Mouse (Mus musculus) heart, embryonic 14.5 days (tissue): ENCODE results near the gene Tmem254c. TPM values are rescaled to one million over a fixed set of nuclear protein-coding genes. Genes with fewer than 3 reads are reported as not detected.
"Not testable (repeated sequence)": the region's sequence is repeated elsewhere in the genome, so short reads cannot be mapped to it uniquely, and the experiment has no call there.

ENCODE experiments used
- ATAC-seq: fragments of 200-750 bp; cut with Nextera tagmentation; 2 replicates; pipeline ENCODE4 v1.8.0; 2017; ENCODE audit warnings: low read depth, moderate TSS enrichment; ENCODE audit not compliant: insufficient number of reproducible peaks, insufficient read depth, low FRiP score
- H3K27ac ChIP-seq, 2 experiments: fragments of 200-500 bp in 1 of 2; fragments of 300-500 bp in 1 of 2; sonication (generic) in 1 of 2; replicated peaks in 1 of 2; 2 replicates each; pipeline ENCODE4 v1.5.1; 2012 to 2014; ENCODE audit warnings: low read depth in 2 of 2, low read length in 2 of 2, control low read depth in 1 of 2, mild to moderate bottlenecking in 1 of 2, mixed read lengths in 1 of 2; ENCODE audit not compliant: control insufficient read depth in 1 of 2, insufficient read depth in 1 of 2
- H3K27me3 ChIP-seq: fragments of 300-500 bp; sonication (generic); 2 replicates; pipeline ENCODE4 v1.6.1; 2014; ENCODE audit warnings: mild to moderate bottlenecking, low read length, control low read depth; ENCODE audit not compliant: control insufficient read depth, insufficient read depth
- H3K36me3 ChIP-seq: fragments of 300-500 bp; sonication (generic); 2 replicates; pipeline ENCODE4 v1.6.1; 2014; ENCODE audit warnings: mild to moderate bottlenecking, control low read depth, low read length, mixed read lengths; ENCODE audit not compliant: control insufficient read depth, insufficient read depth
- H3K4me1 ChIP-seq, 2 experiments: fragments of 200-500 bp in 1 of 2; fragments of 300-500 bp in 1 of 2; sonication (generic) in 1 of 2; 2 replicates each; pipeline ENCODE4 v1.6.1; 2012 to 2014; ENCODE audit warnings: low read length in 2 of 2, control low read depth in 1 of 2, mixed read lengths in 1 of 2; ENCODE audit not compliant: control insufficient read depth in 2 of 2, insufficient read depth in 2 of 2
- H3K4me2 ChIP-seq: fragments of 300-500 bp; sonication (generic); 2 replicates; pipeline ENCODE4 v1.6.1; 2014; ENCODE audit warnings: mild to moderate bottlenecking, low read length
- H3K4me3 ChIP-seq, 2 experiments: fragments of 200-500 bp in 1 of 2; fragments of 300-500 bp in 1 of 2; sonication (generic) in 1 of 2; 2 replicates each; pipeline ENCODE4 v1.5.1; 2012 to 2014; ENCODE audit warnings: low read length in 2 of 2, mild to moderate bottlenecking in 2 of 2, control low read depth in 1 of 2, low read depth in 1 of 2, moderate library complexity in 1 of 2; ENCODE audit not compliant: control insufficient read depth in 1 of 2, insufficient read depth in 1 of 2
- H3K9ac ChIP-seq: fragments of 300-500 bp; sonication (generic); 2 replicates; pipeline ENCODE4 v1.6.1; 2014; ENCODE audit warnings: mild to moderate bottlenecking, low read length
- H3K9me3 ChIP-seq: fragments of 300-500 bp; sonication (generic); 2 replicates; pipeline ENCODE4 v1.6.1; 2016; ENCODE audit warnings: low read length, control low read depth; ENCODE audit not compliant: control insufficient read depth
- whole genome bisulfite sequencing: fragments of 180-500 bp; shearing (Covaris S2); extraction: QIAGEN DNeasy Blood & Tissue Kit; methylation state at CpG from one replicate; pipeline ENCODE4 v1.1.7; 2014; 5-methylcytosine and 5-hydroxymethylcytosine counted together
- polyA plus RNA-seq: library from polyadenylated mRNA; unstranded; fragments of >200 nt; fragmentation: Nextera tagmentation; extraction: Ambion mirVana; gene quantifications from 2 replicates; pipeline ENCODE4 v1.2.1, GENCODE M21; 2014

Tmem254c gene
- polyA plus RNA-seq, 1 experiment from 2014 or later, result 29.2 TPM

DNA sequence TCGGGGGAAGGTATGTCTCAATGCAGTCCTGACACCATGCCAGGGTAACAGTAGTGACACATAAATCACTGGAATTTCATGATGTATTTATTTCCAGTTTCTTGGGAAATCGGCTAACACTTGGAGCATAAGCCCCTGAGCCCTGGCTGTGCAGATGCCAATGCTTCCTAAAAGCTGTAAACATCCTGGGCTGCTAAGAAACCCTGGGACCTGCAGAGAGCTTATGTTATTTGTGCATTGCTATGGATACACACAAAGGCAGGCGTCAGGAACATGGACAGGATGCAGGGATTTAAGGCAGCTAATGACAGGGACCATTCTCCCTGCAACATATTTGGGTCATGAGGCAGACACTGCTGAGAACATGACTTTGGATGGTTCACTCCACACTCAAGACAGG, 9.0 kb downstream of the Tmem254c start:
- WGBS, result no CpG with 5 or more reads among the region's 3 CpGs

GRCm38 (mm10) chr14:26048767-26049166, 18.4 kb downstream of the Tmem254c start:
- not testable (repeated sequence) for H3K9ac ChIP-seq, H3K27ac ChIP-seq, H3K4me2 ChIP-seq, H3K9me3 ChIP-seq, H3K27me3 ChIP-seq, H3K4me1 ChIP-seq, ATAC-seq, H3K36me3 ChIP-seq, H3K4me3 ChIP-seq
- no CpG with 5 or more reads among the region's 9 CpGs for WGBS

More for the DNA sequence above, 9.0 kb downstream of the Tmem254c start:
- H3K27ac ChIP-seq, H3K4me1 ChIP-seq, H3K4me2 ChIP-seq, H3K4me3 ChIP-seq, H3K27me3 ChIP-seq, H3K9me3 ChIP-seq, H3K9ac ChIP-seq, H3K36me3 ChIP-seq, ATAC-seq: not testable (repeated sequence)

- not testable (repeated sequence) for H3K27me3 ChIP-seq, ATAC-seq, H3K4me2 ChIP-seq, H3K4me3 ChIP-seq, H3K9ac ChIP-seq, H3K9me3 ChIP-seq, H3K36me3 ChIP-seq, H3K27ac ChIP-seq, H3K4me1 ChIP-seq
- no CpG with 5 or more reads among the region's 8 CpGs for WGBS
These were observed 20.1 kb downstream of the Tmem254c start for GRCm38 (mm10) chr14:26047026-26047425.

- H3K27ac ChIP-seq, H3K4me3 ChIP-seq, ATAC-seq, H3K4me1 ChIP-seq, H3K4me2 ChIP-seq, H3K36me3 ChIP-seq, H3K27me3 ChIP-seq, H3K9ac ChIP-seq, H3K9me3 ChIP-seq: not testable (repeated sequence)
- WGBS, result no CpG with 5 or more reads among the region's 5 CpGs
These were observed 22.1 kb downstream of the Tmem254c start for GRCm38 (mm10) chr14:26045007-26045406.

DNA sequence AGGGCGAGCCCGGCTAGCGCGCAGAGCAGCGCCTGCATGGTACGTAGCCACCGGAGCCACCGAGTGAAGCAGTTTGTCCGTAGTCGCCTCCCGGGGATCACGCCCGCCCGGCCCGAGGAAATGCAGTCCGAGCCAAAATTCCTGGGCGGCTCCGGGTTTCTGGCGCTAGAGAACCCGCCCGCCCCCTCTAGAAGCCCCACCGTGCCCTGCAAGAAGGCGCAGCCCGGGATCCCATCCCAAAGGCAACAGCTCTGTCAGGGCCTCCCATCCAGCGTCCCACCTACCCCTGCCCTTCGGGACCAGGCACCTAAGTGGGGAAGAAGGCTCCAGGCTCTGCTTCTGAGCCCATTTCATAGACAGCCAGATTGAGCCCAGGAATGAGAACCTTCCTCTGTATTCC, 24.5 kb downstream of the Tmem254c start, which contains the start of gene Gm9780:
Gene Gm9780 (minus strand): TSS at position 101 of the 400 bp plus-strand sequence.
- not testable (repeated sequence) for H3K9me3 ChIP-seq, H3K4me2 ChIP-seq, H3K27ac ChIP-seq, H3K27me3 ChIP-seq, H3K36me3 ChIP-seq, H3K4me3 ChIP-seq, H3K9ac ChIP-seq, H3K4me1 ChIP-seq, ATAC-seq
- no CpG with 5 or more reads among the region's 26 CpGs for WGBS

- H3K4me1 ChIP-seq, H3K27ac ChIP-seq, H3K4me2 ChIP-seq, H3K4me3 ChIP-seq, H3K27me3 ChIP-seq, H3K9ac ChIP-seq, H3K36me3 ChIP-seq, ATAC-seq, H3K9me3 ChIP-seq: not testable (repeated sequence)
- WGBS, result no CpG with 5 or more reads among the region's 6 CpGs
These were observed 31.7 kb downstream of the Tmem254c start for GRCm38 (mm10) chr14:26035439-26035838.

DNA sequence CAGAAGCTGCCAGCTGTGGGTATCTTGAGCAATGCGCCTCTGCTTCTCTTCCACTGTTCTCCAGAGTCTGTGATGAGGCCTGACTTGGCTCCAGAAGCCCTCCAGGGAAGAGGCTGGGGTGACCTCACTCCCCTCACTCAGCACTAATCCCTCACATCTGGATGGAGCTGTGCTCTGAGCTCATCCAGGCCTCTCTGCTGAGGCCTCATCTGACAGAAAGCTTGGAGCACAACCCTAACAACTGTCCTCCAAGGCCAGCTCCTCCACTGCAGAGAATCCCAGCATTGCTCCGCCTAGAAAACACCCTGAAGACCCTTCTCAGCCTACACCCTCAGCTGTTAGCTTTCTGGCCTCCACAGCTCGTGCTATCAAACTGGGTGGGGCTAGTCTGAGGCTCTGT, 32.8 kb downstream of the Tmem254c start:
- not testable (repeated sequence) for H3K27me3 ChIP-seq, H3K4me2 ChIP-seq, H3K9ac ChIP-seq, H3K9me3 ChIP-seq, H3K4me1 ChIP-seq, H3K27ac ChIP-seq, ATAC-seq, H3K4me3 ChIP-seq, H3K36me3 ChIP-seq
- no CpG with 5 or more reads among the region's 3 CpGs for WGBS

GRCm38 (mm10) chr14:26025653-26026052, 41.5 kb downstream of the Tmem254c start:
- not testable (repeated sequence) for ATAC-seq, H3K36me3 ChIP-seq, H3K9me3 ChIP-seq, H3K27me3 ChIP-seq, H3K4me2 ChIP-seq, H3K4me1 ChIP-seq, H3K9ac ChIP-seq, H3K27ac ChIP-seq, H3K4me3 ChIP-seq
- WGBS, result no CpG with 5 or more reads among the region's 12 CpGs
